Mouse (Mus musculus): ENCODE measurements at regions not wholly inside any gene's neighbourhood (a gene's known extent, or its start where the extent isn't known, plus 50 kb on each side); places are given as distances from the start of the nearest gene placed in this dataset.

DNA sequence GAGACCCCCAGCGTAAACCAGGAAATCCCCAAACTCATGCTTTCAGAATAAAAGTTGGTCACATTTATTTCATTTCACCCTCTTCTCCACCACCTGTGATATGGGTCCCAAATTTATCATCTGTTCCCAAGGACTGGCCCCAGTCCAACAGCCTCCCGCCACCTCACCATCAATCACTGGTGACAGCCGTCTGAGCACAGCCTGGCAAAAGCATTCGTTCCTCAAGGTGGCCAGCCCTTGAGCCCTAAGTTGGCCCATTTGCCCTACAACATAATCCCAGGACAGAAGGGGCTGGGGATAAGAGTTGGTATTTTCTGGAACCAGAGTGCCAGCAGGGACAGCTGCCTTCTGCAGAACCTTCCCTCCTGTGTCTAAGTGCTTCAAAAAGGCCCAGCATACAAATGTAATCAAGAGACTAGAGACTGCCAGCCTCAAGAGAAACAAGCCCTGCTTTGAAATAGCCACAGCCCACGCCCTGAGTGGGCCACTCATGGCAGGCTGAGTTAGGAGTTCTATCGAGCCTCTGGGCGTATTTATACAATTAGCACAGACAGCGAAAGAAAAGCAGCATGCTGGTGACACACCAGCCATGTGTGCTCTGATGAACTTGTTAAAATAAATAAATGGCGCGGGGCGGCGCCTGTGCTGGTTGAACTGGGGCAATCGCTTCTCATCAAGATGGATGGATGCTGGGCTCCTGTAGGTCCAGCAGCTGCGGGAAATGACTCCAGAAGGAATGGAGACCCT is 107.9 kb upstream of the Irx3 start:
- TF ChIP-seq ZC3H11A (IDR thresholded peaks at IDR 0.05; ENCODE audit: borderline replicate concordance, low read depth, low read length) (no peak), ZNF384 (IDR thresholded peaks at IDR 0.05; ENCODE audit: low read depth, low read length) (no peak), CHD2 (IDR thresholded peaks at IDR 0.05; ENCODE audit: low read depth, low read length) (no peak), MAFK (IDR thresholded peaks at IDR 0.05; ENCODE audit: insufficient read depth, low read depth, low read length) (no peak), HCFC1 (IDR thresholded peaks at IDR 0.05; ENCODE audit: borderline replicate concordance, insufficient read depth, low read length) (no peak)
- no peak overlapping the region for H3K4me3 ChIP-seq (ENCODE audit: insufficient read depth in 1 of 2, low read depth in 1 of 2, low read length in 2 of 2, poor library complexity in 1 of 2, severe bottlenecking in 1 of 2)
- H3K9ac ChIP-seq (ENCODE audit: insufficient read depth, low read depth, low read length, poor library complexity, severe bottlenecking), result no peak overlapping the region
- H3K27ac ChIP-seq (ENCODE audit: insufficient read depth, low read depth, low read length, poor library complexity, severe bottlenecking), result no peak overlapping the region
- in situ Hi-C loops (cut with MboI; ENCODE audit: low sequenced_read_pairs in 2 of 2, unreplicated experiment in 2 of 2), result no loop called here
- no peak for DNase-seq (ENCODE audit: low read depth, low spot score)
- no peaks in the 10 kb centered on the region for H3K9me3 ChIP-seq (ENCODE audit: control insufficient read depth, insufficient read depth, low read depth, low read length)
- no peaks in the 10 kb centered on the region for H3K36me3 ChIP-seq (ENCODE audit: control insufficient read depth, insufficient read depth, low read length, poor library complexity, severe bottlenecking)
- H3K4me1 ChIP-seq (ENCODE audit: control insufficient read depth in 2 of 2, insufficient read depth in 2 of 2, low read length in 2 of 2, poor library complexity in 1 of 2), result no peaks in the 10 kb centered on the region

DNA sequence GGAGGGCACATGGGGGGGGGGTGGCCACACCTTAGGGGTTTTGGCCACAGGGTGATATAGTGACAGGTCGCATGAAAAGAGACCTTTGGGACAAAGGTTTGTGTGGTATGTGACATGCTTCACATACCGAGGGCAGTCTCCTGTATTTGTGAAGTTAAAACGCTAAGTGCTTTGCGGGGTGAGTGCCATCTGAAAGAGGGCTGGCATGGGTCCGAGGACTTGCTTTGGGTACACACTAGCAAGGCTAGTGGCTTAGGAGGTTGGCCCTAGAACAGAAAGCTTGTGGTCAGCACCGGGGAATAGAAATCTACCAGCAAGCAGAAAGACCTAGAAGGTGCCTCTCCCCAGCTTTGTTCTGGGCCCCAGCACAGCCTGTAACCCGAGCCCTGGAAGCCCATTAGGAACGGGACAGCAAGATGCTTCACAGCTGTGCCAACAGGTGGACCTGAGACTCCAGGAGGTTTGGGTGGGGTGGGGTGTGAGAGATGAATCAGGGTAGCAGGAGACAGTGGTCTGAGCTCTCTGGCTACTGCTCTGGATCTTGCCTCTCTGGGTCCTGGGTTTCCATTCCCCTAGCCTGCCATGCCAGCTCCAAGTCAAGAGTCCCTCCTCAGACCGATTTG is 107.0 kb upstream of the Irx3 start:
- in situ Hi-C loops (cut with MboI; ENCODE audit: low sequenced_read_pairs in 2 of 2, unreplicated experiment in 2 of 2), result no loop called here
- H3K4me1 ChIP-seq (ENCODE audit: control insufficient read depth in 2 of 2, insufficient read depth in 2 of 2, low read length in 2 of 2, poor library complexity in 1 of 2), result no peaks in the 10 kb centered on the region
- H3K9me3 ChIP-seq (ENCODE audit: control insufficient read depth, insufficient read depth, low read depth, low read length), result no peaks in the 10 kb centered on the region
- H3K9ac ChIP-seq (ENCODE audit: insufficient read depth, low read depth, low read length, poor library complexity, severe bottlenecking), result no peak overlapping the region
- no peak for DNase-seq (ENCODE audit: low read depth, low spot score)
- no peak overlapping the region for H3K27ac ChIP-seq (ENCODE audit: insufficient read depth, low read depth, low read length, poor library complexity, severe bottlenecking)
- H3K36me3 ChIP-seq (ENCODE audit: control insufficient read depth, insufficient read depth, low read length, poor library complexity, severe bottlenecking), result no peaks in the 10 kb centered on the region
- H3K4me3 ChIP-seq (ENCODE audit: insufficient read depth in 1 of 2, low read depth in 1 of 2, low read length in 2 of 2, poor library complexity in 1 of 2, severe bottlenecking in 1 of 2), result no peak overlapping the region
- no peak for TF ChIP-seq ZC3H11A (IDR thresholded peaks at IDR 0.05; ENCODE audit: borderline replicate concordance, low read depth, low read length)
- no peak for TF ChIP-seq MAFK (IDR thresholded peaks at IDR 0.05; ENCODE audit: insufficient read depth, low read depth, low read length)
- TF ChIP-seq HCFC1 (IDR thresholded peaks at IDR 0.05; ENCODE audit: borderline replicate concordance, insufficient read depth, low read length), result no peak
- no peak for TF ChIP-seq CHD2 (IDR thresholded peaks at IDR 0.05; ENCODE audit: low read depth, low read length)
- no peak for TF ChIP-seq ZNF384 (IDR thresholded peaks at IDR 0.05; ENCODE audit: low read depth, low read length)

DNA sequence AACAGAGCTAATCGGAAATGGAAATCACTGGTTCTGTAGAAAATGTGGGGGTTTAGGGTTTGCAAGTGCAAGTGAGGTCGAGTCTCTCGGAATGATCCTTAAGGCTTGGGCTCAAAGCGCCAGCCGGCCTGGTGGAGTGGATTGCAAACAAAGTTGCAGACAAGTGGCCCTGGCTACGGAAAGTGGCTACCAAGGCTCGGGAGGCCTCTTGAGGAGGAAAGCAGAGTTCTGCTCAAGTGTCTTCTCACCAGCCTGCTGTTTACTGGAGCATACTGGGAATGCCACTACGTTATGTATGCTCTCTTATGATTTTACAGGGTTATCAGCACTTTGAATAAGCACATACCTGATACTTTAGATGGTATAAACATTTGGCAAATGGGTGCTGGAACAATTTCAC is 105.3 kb upstream of the Irx3 start:
- Histone ChIP-seq H3K27ac (ENCODE audit: insufficient read depth, low read depth, low read length, poor library complexity, severe bottlenecking) (no peak overlapping the region), H3K9me3 (ENCODE audit: control insufficient read depth, insufficient read depth, low read depth, low read length) (no peaks in the 10 kb centered on the region), H3K4me3 (ENCODE audit: insufficient read depth in 1 of 2, low read depth in 1 of 2, low read length in 2 of 2, poor library complexity in 1 of 2, severe bottlenecking in 1 of 2) (no peak overlapping the region), H3K9ac (ENCODE audit: insufficient read depth, low read depth, low read length, poor library complexity, severe bottlenecking) (no peak overlapping the region), H3K36me3 (ENCODE audit: control insufficient read depth, insufficient read depth, low read length, poor library complexity, severe bottlenecking) (no peaks in the 10 kb centered on the region), H3K4me1 (ENCODE audit: control insufficient read depth in 2 of 2, insufficient read depth in 2 of 2, low read length in 2 of 2, poor library complexity in 1 of 2) (no peaks in the 10 kb centered on the region)
- TF ChIP-seq CHD2 (IDR thresholded peaks at IDR 0.05; ENCODE audit: low read depth, low read length), result no peak
- no peak for TF ChIP-seq ZC3H11A (IDR thresholded peaks at IDR 0.05; ENCODE audit: borderline replicate concordance, low read depth, low read length)
- no peak for TF ChIP-seq ZNF384 (IDR thresholded peaks at IDR 0.05; ENCODE audit: low read depth, low read length)
- TF ChIP-seq HCFC1 (IDR thresholded peaks at IDR 0.05; ENCODE audit: borderline replicate concordance, insufficient read depth, low read length), result no peak
- no peak for TF ChIP-seq MAFK (IDR thresholded peaks at IDR 0.05; ENCODE audit: insufficient read depth, low read depth, low read length)
- in situ Hi-C loops (cut with MboI; ENCODE audit: low sequenced_read_pairs in 2 of 2, unreplicated experiment in 2 of 2), result no loop called here
- no peak for DNase-seq (ENCODE audit: low read depth, low spot score)

DNA sequence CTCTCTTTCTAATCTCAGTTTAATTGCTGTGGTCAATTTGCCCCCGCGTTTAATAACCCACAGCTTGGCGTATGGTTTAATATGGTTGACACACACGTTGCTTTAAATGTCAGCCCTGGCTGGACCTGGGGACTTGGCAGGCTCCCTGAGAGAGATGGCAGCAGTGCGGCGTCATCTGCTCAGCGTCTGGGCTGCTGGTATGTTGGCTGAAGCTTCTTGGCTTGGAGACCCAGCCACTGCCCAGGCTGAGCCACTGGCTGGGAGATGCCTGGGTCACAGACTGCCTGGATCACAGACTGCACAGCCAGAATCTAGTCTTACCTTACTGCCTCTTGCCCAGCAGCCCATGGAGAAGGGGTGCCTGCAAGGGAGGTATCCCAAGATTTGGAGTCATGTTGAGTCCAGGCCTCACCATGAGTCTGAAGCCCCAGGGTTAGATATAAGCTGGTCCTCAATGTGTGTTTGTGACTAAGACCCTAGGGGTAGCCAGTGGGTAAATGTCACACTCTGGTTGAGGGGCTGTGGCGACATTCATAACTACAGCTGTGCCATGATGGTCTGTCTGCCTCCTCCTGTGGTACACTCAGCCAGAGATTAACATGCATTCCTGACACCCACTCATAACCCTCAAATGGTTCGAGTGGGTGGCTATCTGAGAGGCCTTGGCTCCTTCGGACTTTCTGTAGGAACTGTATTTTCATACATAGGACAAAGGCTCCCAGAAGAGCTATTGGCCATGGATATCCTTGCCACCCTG is 99.8 kb upstream of the Irx3 start:
- Histone ChIP-seq H3K27ac (ENCODE audit: insufficient read depth, low read depth, low read length, poor library complexity, severe bottlenecking) (no peak overlapping the region), H3K36me3 (ENCODE audit: control insufficient read depth, insufficient read depth, low read length, poor library complexity, severe bottlenecking) (no peaks in the 10 kb centered on the region), H3K4me1 (ENCODE audit: control insufficient read depth in 2 of 2, insufficient read depth in 2 of 2, low read length in 2 of 2, poor library complexity in 1 of 2) (no peaks in the 10 kb centered on the region), H3K9me3 (ENCODE audit: control insufficient read depth, insufficient read depth, low read depth, low read length) (no peaks in the 10 kb centered on the region), H3K9ac (ENCODE audit: insufficient read depth, low read depth, low read length, poor library complexity, severe bottlenecking) (no peak overlapping the region), H3K4me3 (ENCODE audit: insufficient read depth in 1 of 2, low read depth in 1 of 2, low read length in 2 of 2, poor library complexity in 1 of 2, severe bottlenecking in 1 of 2) (no peak overlapping the region)
- DNase-seq (ENCODE audit: low read depth, low spot score), result no peak
- no peak for TF ChIP-seq CHD2 (IDR thresholded peaks at IDR 0.05; ENCODE audit: low read depth, low read length)
- no peak for TF ChIP-seq ZC3H11A (IDR thresholded peaks at IDR 0.05; ENCODE audit: borderline replicate concordance, low read depth, low read length)
- TF ChIP-seq MAFK (IDR thresholded peaks at IDR 0.05; ENCODE audit: insufficient read depth, low read depth, low read length), result no peak
- no peak for TF ChIP-seq ZNF384 (IDR thresholded peaks at IDR 0.05; ENCODE audit: low read depth, low read length)
- TF ChIP-seq HCFC1 (IDR thresholded peaks at IDR 0.05; ENCODE audit: borderline replicate concordance, insufficient read depth, low read length), result no peak
- in situ Hi-C loops (cut with MboI; ENCODE audit: low sequenced_read_pairs in 2 of 2, unreplicated experiment in 2 of 2), result no loop called here
